Mouse (Mus musculus) cerebral cortex, adult 2 months (tissue): Measurements from ENCODE around the gene Slc39a11.

Source experiments
- WGBS: fragments of 180-500 bp; shearing (Covaris S2); methylation state at CpG from one replicate; pipeline ENCODE4 v1.1.7; 2018; 5-methylcytosine and 5-hydroxymethylcytosine counted together

The Slc39a11 gene

GRCm38 (mm10) chr11:113246475-113246874, 403.4 kb downstream of the Slc39a11 start:
- 84% methylated on average over 9 of the region's 9 CpGs for WGBS

GRCm38 (mm10) chr11:113245666-113246065, 404.2 kb downstream of the Slc39a11 start:
- 87% methylated on average over 10 of the region's 10 CpGs for WGBS

GRCm38 (mm10) chr11:113234432-113234831, 415.4 kb downstream of the Slc39a11 start:
- WGBS = 80% methylated on average over 2 of the region's 2 CpGs

- 53% methylated on average over 6 of the region's 6 CpGs for WGBS
Measured at GRCm38 (mm10) chr11:113232049-113232448, 417.8 kb downstream of the Slc39a11 start.

GRCm38 (mm10) chr11:113230410-113231132, 419.3 kb downstream of the Slc39a11 start:
- 77% methylated on average over 6 of the region's 6 CpGs for WGBS

- 69% methylated on average over 3 of the region's 3 CpGs for WGBS
Measured at GRCm38 (mm10) chr11:113225748-113226147, 424.1 kb downstream of the Slc39a11 start.

- 78% methylated on average over 4 of the region's 4 CpGs for WGBS
Measured at GRCm38 (mm10) chr11:113223756-113224323, 426.0 kb downstream of the Slc39a11 start.

GRCm38 (mm10) chr11:113221267-113222195, 428.3 kb downstream of the Slc39a11 start:
- WGBS = 52% methylated on average over 18 of the region's 18 CpGs

- WGBS = 76% methylated on average over 2 of the region's 2 CpGs
Measured at GRCm38 (mm10) chr11:113220649-113221048, 429.2 kb downstream of the Slc39a11 start.

- 66% methylated on average over 7 of the region's 7 CpGs for WGBS
Measured at GRCm38 (mm10) chr11:113214741-113215140, 435.1 kb downstream of the Slc39a11 start.

GRCm38 (mm10) chr11:113212390-113213025, 437.4 kb downstream of the Slc39a11 start:
- 69% methylated on average over 13 of the region's 13 CpGs for WGBS

- WGBS = 67% methylated on average over 16 of the region's 16 CpGs
Measured at GRCm38 (mm10) chr11:113209220-113209878, 440.5 kb downstream of the Slc39a11 start.

- WGBS = 77% methylated on average over 18 of the region's 18 CpGs
Measured at GRCm38 (mm10) chr11:113208521-113209072, 441.3 kb downstream of the Slc39a11 start.

- WGBS = 83% methylated on average over 14 of the region's 14 CpGs
Measured at GRCm38 (mm10) chr11:113207966-113208365, 441.9 kb downstream of the Slc39a11 start.

GRCm38 (mm10) chr11:113206099-113206498, 443.8 kb downstream of the Slc39a11 start:
- 62% methylated on average over 10 of the region's 10 CpGs for WGBS

GRCm38 (mm10) chr11:113203008-113203407, 446.9 kb downstream of the Slc39a11 start:
- WGBS = 74% methylated on average over 7 of the region's 7 CpGs

GRCm38 (mm10) chr11:113201470-113201997, 448.3 kb downstream of the Slc39a11 start:
- under 1% methylated on average over 42 of the region's 42 CpGs for WGBS

GRCm38 (mm10) chr11:113200901-113201300, 449.0 kb downstream of the Slc39a11 start:
- 6% methylated on average over 15 of the region's 15 CpGs for WGBS

GRCm38 (mm10) chr11:113198586-113198985, 451.3 kb downstream of the Slc39a11 start:
- 87% methylated on average over 15 of the region's 15 CpGs for WGBS

GRCm38 (mm10) chr11:113197624-113198023, 452.3 kb downstream of the Slc39a11 start:
- 82% methylated on average over 8 of the region's 8 CpGs for WGBS
